Mouse (Mus musculus): Measurements from ENCODE around the gene Pik3c2b. TPM values are rescaled to one million over a fixed set of nuclear protein-coding genes. Genes with fewer than 3 reads are reported as not detected.

Gene Pik3c2b
- polyA plus RNA-seq, 1 experiment from 2014 or later = 13.8 TPM

- ATAC-seq (ENCODE audit: insufficient number of reproducible peaks, insufficient read depth, low FRiP score, low read depth) = no peak
- H3K9ac ChIP-seq (replicated peaks; ENCODE audit: low read depth, low read length) = no peak overlapping the region
- H3K4me1 ChIP-seq (ENCODE audit: control insufficient read depth, insufficient read depth, low read length) = peaks cover 6% of the 10 kb centered on the region; the same call in 1 of the 2 replicates
- WGBS = 68% methylated on average over 8 of the region's 8 CpGs
- H3K4me3 ChIP-seq (ENCODE audit: low read depth, low read length) = no peak overlapping the region
- H3K9me3 ChIP-seq (ENCODE audit: control insufficient read depth, low read depth, low read length) = no peaks in the 10 kb centered on the region
- no peaks in the 10 kb centered on the region for H3K36me3 ChIP-seq (ENCODE audit: control insufficient read depth, insufficient read depth, low read length)
- H3K27ac ChIP-seq (ENCODE audit: low read length) = no peak overlapping the region
- H3K4me2 ChIP-seq (replicated peaks; ENCODE audit: low read depth, low read length) = no peak overlapping the region
- no peaks in the 10 kb centered on the region for H3K27me3 ChIP-seq (ENCODE audit: control insufficient read depth, insufficient read depth, low read length)
Observed at GRCm38 (mm10) chr1:133054326-133054725, 8.9 kb downstream of the Pik3c2b start.

DNA sequence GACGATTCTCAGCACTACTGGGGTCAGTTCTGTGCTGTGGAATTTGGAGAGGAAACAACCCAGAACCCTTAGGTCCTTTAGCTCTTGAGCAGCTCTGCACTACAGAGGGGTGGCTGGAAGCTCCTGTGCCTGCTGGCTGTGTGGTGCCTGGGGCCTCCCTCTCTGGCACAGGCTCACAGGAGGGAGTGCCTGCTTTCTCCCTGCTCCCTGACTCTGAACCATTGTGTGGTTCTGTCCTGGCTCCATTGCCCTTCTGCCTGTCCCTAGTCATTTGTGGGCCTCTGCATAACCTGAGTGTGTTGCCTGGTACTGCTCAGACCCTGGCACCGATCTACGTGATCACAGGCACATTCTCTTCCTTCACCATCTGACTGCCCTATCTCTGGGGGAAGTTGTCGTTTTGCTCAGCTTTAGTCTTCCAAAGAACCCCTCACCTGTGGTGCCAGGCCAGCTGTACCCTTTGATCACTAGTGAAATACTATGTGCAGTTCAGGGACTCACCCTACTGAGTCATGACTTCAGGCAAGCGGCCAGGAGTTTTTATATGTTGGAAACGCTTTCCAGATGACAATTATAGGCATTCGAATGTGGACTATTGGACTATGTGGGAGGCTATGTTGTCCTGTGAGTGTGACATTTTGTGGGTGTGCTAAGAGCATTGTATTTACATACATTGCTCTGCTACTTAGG, 12.0 kb downstream of the Pik3c2b start:
- ATAC-seq (ENCODE audit: insufficient number of reproducible peaks, insufficient read depth, low FRiP score, low read depth) = no peak
- Histone ChIP-seq H3K9me3 (ENCODE audit: control insufficient read depth, low read depth, low read length) (no peaks in the 10 kb centered on the region), H3K4me3 (ENCODE audit: low read depth, low read length) (no peak overlapping the region), H3K4me2 (replicated peaks; ENCODE audit: low read depth, low read length) (no peak overlapping the region), H3K4me1 (ENCODE audit: control insufficient read depth, insufficient read depth, low read length) (peaks cover 6% of the 10 kb centered on the region; the same call in 1 of the 2 replicates), H3K27me3 (ENCODE audit: control insufficient read depth, insufficient read depth, low read length) (no peaks in the 10 kb centered on the region), H3K36me3 (ENCODE audit: control insufficient read depth, insufficient read depth, low read length) (no peaks in the 10 kb centered on the region), H3K9ac (replicated peaks; ENCODE audit: low read depth, low read length) (no peak overlapping the region), H3K27ac (ENCODE audit: low read length) (no peak overlapping the region)
- 58% methylated on average over 7 of the region's 7 CpGs for WGBS

GRCm38 (mm10) chr1:133059592-133059991, 14.1 kb downstream of the Pik3c2b start:
- H3K36me3 ChIP-seq (ENCODE audit: control insufficient read depth, insufficient read depth, low read length) = no peaks in the 10 kb centered on the region
- no peak overlapping the region for H3K4me3 ChIP-seq (ENCODE audit: low read depth, low read length)
- H3K9me3 ChIP-seq (ENCODE audit: control insufficient read depth, low read depth, low read length) = no peaks in the 10 kb centered on the region
- H3K4me2 ChIP-seq (replicated peaks; ENCODE audit: low read depth, low read length) = no peak overlapping the region
- H3K27ac ChIP-seq (ENCODE audit: low read length) = no peak overlapping the region
- H3K27me3 ChIP-seq (ENCODE audit: control insufficient read depth, insufficient read depth, low read length) = no peaks in the 10 kb centered on the region
- 35% methylated on average over 2 of the region's 2 CpGs for WGBS
- no peak overlapping the region for H3K9ac ChIP-seq (replicated peaks; ENCODE audit: low read depth, low read length)
- no peak for ATAC-seq (ENCODE audit: insufficient number of reproducible peaks, insufficient read depth, low FRiP score, low read depth)
- peaks cover 6% of the 10 kb centered on the region; the same call in 1 of the 2 replicates for H3K4me1 ChIP-seq (ENCODE audit: control insufficient read depth, insufficient read depth, low read length)

- Histone ChIP-seq H3K36me3 (ENCODE audit: control insufficient read depth, insufficient read depth, low read length) (no peaks in the 10 kb centered on the region), H3K27me3 (ENCODE audit: control insufficient read depth, insufficient read depth, low read length) (no peaks in the 10 kb centered on the region), H3K4me3 (ENCODE audit: low read depth, low read length) (no peak overlapping the region), H3K27ac (ENCODE audit: low read length) (no peak overlapping the region), H3K4me1 (ENCODE audit: control insufficient read depth, insufficient read depth, low read length) (peaks cover 6% of the 10 kb centered on the region; the same call in 1 of the 2 replicates), H3K4me2 (replicated peaks; ENCODE audit: low read depth, low read length) (no peak overlapping the region), H3K9ac (replicated peaks; ENCODE audit: low read depth, low read length) (no peak overlapping the region), H3K9me3 (ENCODE audit: control insufficient read depth, low read depth, low read length) (no peaks in the 10 kb centered on the region)
- WGBS = 48% methylated on average over 4 of the region's 4 CpGs
- no peak for ATAC-seq (ENCODE audit: insufficient number of reproducible peaks, insufficient read depth, low FRiP score, low read depth)
Observed at GRCm38 (mm10) chr1:133060681-133061080, 15.2 kb downstream of the Pik3c2b start.

GRCm38 (mm10) chr1:133063164-133063563, 17.7 kb downstream of the Pik3c2b start:
- ATAC-seq (ENCODE audit: insufficient number of reproducible peaks, insufficient read depth, low FRiP score, low read depth) = no peak
- H3K4me2 ChIP-seq (replicated peaks; ENCODE audit: low read depth, low read length) = no peak overlapping the region
- H3K9me3 ChIP-seq (ENCODE audit: control insufficient read depth, low read depth, low read length) = no peaks in the 10 kb centered on the region
- no peak overlapping the region for H3K4me3 ChIP-seq (ENCODE audit: low read depth, low read length)
- no peak overlapping the region for H3K27ac ChIP-seq (ENCODE audit: low read length)
- H3K36me3 ChIP-seq (ENCODE audit: control insufficient read depth, insufficient read depth, low read length) = peaks cover 9% of the 10 kb centered on the region; the same call in 1 of the 2 replicates
- H3K27me3 ChIP-seq (ENCODE audit: control insufficient read depth, insufficient read depth, low read length) = no peaks in the 10 kb centered on the region
- peaks cover 3% of the 10 kb centered on the region; the same call in 1 of the 2 replicates for H3K4me1 ChIP-seq (ENCODE audit: control insufficient read depth, insufficient read depth, low read length)
- 93% methylated on average over 6 of the region's 6 CpGs for WGBS
- no peak overlapping the region for H3K9ac ChIP-seq (replicated peaks; ENCODE audit: low read depth, low read length)

DNA sequence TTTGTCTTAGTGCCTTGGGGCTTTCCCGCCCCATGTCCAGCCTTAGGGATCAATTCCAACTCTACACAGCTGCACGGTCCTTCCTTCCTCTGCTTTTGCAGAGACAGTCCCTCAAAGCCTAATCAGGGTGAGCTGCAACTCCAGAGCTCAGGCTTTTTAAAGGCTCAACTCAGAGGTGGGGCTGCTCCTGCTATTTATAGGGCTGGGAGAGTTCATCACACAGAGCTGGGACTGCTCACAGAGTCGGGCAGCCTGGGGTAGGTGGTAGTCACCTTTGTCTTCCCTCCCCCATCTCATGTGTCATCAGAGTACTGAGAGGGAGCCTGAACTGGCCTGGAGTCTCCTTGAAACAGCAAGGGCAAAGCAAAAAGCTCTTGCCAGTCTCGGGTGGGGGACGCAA, 22.8 kb downstream of the Pik3c2b start:
- no peak overlapping the region for H3K9ac ChIP-seq (replicated peaks; ENCODE audit: low read depth, low read length)
- H3K27ac ChIP-seq (ENCODE audit: low read length) = peak overlapping the region; percentile 52; the same call in 1 of the 2 replicates
- no peak for ATAC-seq (ENCODE audit: insufficient number of reproducible peaks, insufficient read depth, low FRiP score, low read depth)

GRCm38 (mm10) chr1:133068669-133069274, 23.3 kb downstream of the Pik3c2b start:
- Histone ChIP-seq H3K4me1 (ENCODE audit: control insufficient read depth, insufficient read depth, low read length) (peaks cover 28% of the 10 kb centered on the region), H3K9ac (replicated peaks; ENCODE audit: low read depth, low read length) (no peak overlapping the region), H3K36me3 (ENCODE audit: control insufficient read depth, insufficient read depth, low read length) (peaks cover 9% of the 10 kb centered on the region; the same call in 1 of the 2 replicates), H3K9me3 (ENCODE audit: control insufficient read depth, low read depth, low read length) (no peaks in the 10 kb centered on the region), H3K4me3 (ENCODE audit: low read depth, low read length) (no peak overlapping the region), H3K27me3 (ENCODE audit: control insufficient read depth, insufficient read depth, low read length) (no peaks in the 10 kb centered on the region), H3K27ac (ENCODE audit: low read length) (peak overlapping the region; percentile 81; the same call in 1 of the 2 replicates), H3K4me2 (replicated peaks; ENCODE audit: low read depth, low read length) (no peak overlapping the region)
- WGBS = 92% methylated on average over 15 of the region's 15 CpGs
- ATAC-seq (ENCODE audit: insufficient number of reproducible peaks, insufficient read depth, low FRiP score, low read depth) = no peak

More for the DNA sequence above, 22.8 kb downstream of the Pik3c2b start:
- peaks cover 9% of the 10 kb centered on the region; the same call in 1 of the 2 replicates for H3K36me3 ChIP-seq (ENCODE audit: control insufficient read depth, insufficient read depth, low read length)
- no peaks in the 10 kb centered on the region for H3K9me3 ChIP-seq (ENCODE audit: control insufficient read depth, low read depth, low read length)
- H3K4me3 ChIP-seq (ENCODE audit: low read depth, low read length) = no peak overlapping the region
- H3K4me1 ChIP-seq (ENCODE audit: control insufficient read depth, insufficient read depth, low read length) = peaks cover 27% of the 10 kb centered on the region
- WGBS = 58% methylated on average over 5 of the region's 5 CpGs
- no peak overlapping the region for H3K4me2 ChIP-seq (replicated peaks; ENCODE audit: low read depth, low read length)
- no peaks in the 10 kb centered on the region for H3K27me3 ChIP-seq (ENCODE audit: control insufficient read depth, insufficient read depth, low read length)

- peak; percentile 12; the same call in 1 of the 2 replicates for ATAC-seq (ENCODE audit: insufficient number of reproducible peaks, insufficient read depth, low FRiP score, low read depth)
- H3K27ac ChIP-seq (ENCODE audit: low read length) = peak overlapping the region; percentile 81
- no peak overlapping the region for H3K4me2 ChIP-seq (replicated peaks; ENCODE audit: low read depth, low read length)
- no peaks in the 10 kb centered on the region for H3K9me3 ChIP-seq (ENCODE audit: control insufficient read depth, low read depth, low read length)
- no peak overlapping the region for H3K9ac ChIP-seq (replicated peaks; ENCODE audit: low read depth, low read length)
- H3K27me3 ChIP-seq (ENCODE audit: control insufficient read depth, insufficient read depth, low read length) = no peaks in the 10 kb centered on the region
- H3K4me1 ChIP-seq (ENCODE audit: control insufficient read depth, insufficient read depth, low read length) = peaks cover 28% of the 10 kb centered on the region
- H3K36me3 ChIP-seq (ENCODE audit: control insufficient read depth, insufficient read depth, low read length) = peaks cover 9% of the 10 kb centered on the region; the same call in 1 of the 2 replicates
- no peak overlapping the region for H3K4me3 ChIP-seq (ENCODE audit: low read depth, low read length)
- 61% methylated on average over 12 of the region's 12 CpGs for WGBS
Observed at GRCm38 (mm10) chr1:133069275-133070120, 24.0 kb downstream of the Pik3c2b start.

Measured in stomach, embryonic 14.5 days (tissue).